Mouse (Mus musculus) MEL (cell line): ENCODE data around the gene H1fx. TPM values are rescaled to one million over a fixed set of nuclear protein-coding genes. Genes with fewer than 3 reads are reported as not detected.

Source experiments
- DNase-seq: peaks from one replicate; pipeline ENCODE4 v3.0.0; 2011; ENCODE audit warnings: low read depth, low spot score
- H3K27ac ChIP-seq: 2 replicates; pipeline ENCODE4 v1.5.1; 2012; ENCODE audit warnings: low read depth, mild to moderate bottlenecking, control low read depth, low read length, moderate library complexity; ENCODE audit not compliant: control insufficient read depth
- H3K27me3 ChIP-seq, 2 experiments: fragments of 150-350 bp in 1 of 2; sonication (generic) in 1 of 2; 2 replicates each; pipeline ENCODE4 v1.6.1; 2012; ENCODE audit warnings: low read length in 2 of 2, mild to moderate bottlenecking in 2 of 2, improper control_type of control experiment in 1 of 2, moderate library complexity in 1 of 2; ENCODE audit not compliant: insufficient read depth in 2 of 2, control insufficient read depth in 1 of 2
- H3K36me3 ChIP-seq, 2 experiments: 2 replicates each; pipeline ENCODE4 v1.6.1; 2012 to 2014; ENCODE audit warnings: low read length in 2 of 2, improper control_type of control experiment in 1 of 2, inconsistent platforms in 1 of 2, mild to moderate bottlenecking in 1 of 2; ENCODE audit not compliant: insufficient read depth in 2 of 2, control insufficient read depth in 1 of 2
- H3K4me1 ChIP-seq, 2 experiments: fragments of 150-350 bp in 1 of 2; sonication (generic) in 1 of 2; 2 replicates each; pipeline ENCODE4 v1.6.1; 2012; ENCODE audit warnings: low read length in 2 of 2, improper control_type of control experiment in 1 of 2, mild to moderate bottlenecking in 1 of 2; ENCODE audit not compliant: insufficient read depth in 2 of 2, control insufficient read depth in 1 of 2
- H3K4me3 ChIP-seq, 2 experiments: fragments of 150-350 bp in 1 of 2; sonication (generic) in 1 of 2; 2 replicates each; pipeline ENCODE4 v1.5.1; 2012; ENCODE audit warnings: low read depth in 2 of 2, low read length in 2 of 2, mild to moderate bottlenecking in 2 of 2, moderate library complexity in 2 of 2, control low read depth in 1 of 2, improper control_type of control experiment in 1 of 2; ENCODE audit not compliant: control insufficient read depth in 1 of 2, insufficient read depth in 1 of 2
- H3K79me2 ChIP-seq: 2 replicates; pipeline ENCODE4 v1.6.1; 2012; ENCODE audit warnings: mild to moderate bottlenecking, low read length, moderate library complexity; ENCODE audit not compliant: control insufficient read depth, poor library complexity, insufficient read depth
- H3K9ac ChIP-seq: 2 replicates; pipeline ENCODE4 v1.6.1; 2012; ENCODE audit warnings: low read depth, mild to moderate bottlenecking, control low read depth, low read length, moderate library complexity; ENCODE audit not compliant: control insufficient read depth, poor library complexity, severe bottlenecking
- H3K9me3 ChIP-seq: fragments of 150-350 bp; sonication (generic); replicated peaks from 2 replicates; pipeline ENCODE4 v1.6.1; 2012; ENCODE audit warnings: mild to moderate bottlenecking, low read length, improper control_type of control experiment, moderate library complexity; ENCODE audit not compliant: insufficient read depth
- CHD1 ChIP-seq: IDR thresholded peaks from 2 replicates; pipeline ENCODE4 v1.6.1; 2012; ENCODE audit warnings: low read depth, mild to moderate bottlenecking, inconsistent platforms, low read length, improper control_type of control experiment
- CHD2 ChIP-seq: IDR thresholded peaks from 2 replicates; pipeline ENCODE4 v1.6.1; 2011; ENCODE audit warnings: low read length, improper control_type of control experiment
- CTCF ChIP-seq, 3 experiments: IDR thresholded peaks in 2 of 3; conservative IDR thresholded peaks in 1 of 3; 2 replicates each; pipeline ENCODE4 v1.5.1; 2011 to 2012; ENCODE audit warnings: low read length in 3 of 3, low read depth in 2 of 3, mild to moderate bottlenecking in 2 of 3, improper control_type of control experiment in 1 of 3, inconsistent platforms in 1 of 3, mixed read lengths in 1 of 3, moderate library complexity in 1 of 3; ENCODE audit not compliant: control insufficient read depth in 1 of 3, insufficient read depth in 1 of 3, poor library complexity in 1 of 3, severe bottlenecking in 1 of 3
- E2F4 ChIP-seq: IDR thresholded peaks from 2 replicates; pipeline ENCODE4 v1.6.1; 2011; ENCODE audit warnings: low read depth, low read length, improper control_type of control experiment, borderline replicate concordance
- EP300 ChIP-seq, 2 experiments: IDR thresholded peaks; 2 replicates each; pipeline ENCODE4 v1.6.1; 2011; ENCODE audit warnings: improper control_type of control experiment in 2 of 2, low read length in 2 of 2, low read depth in 1 of 2, mild to moderate bottlenecking in 1 of 2
- ETS1 ChIP-seq: IDR thresholded peaks from 2 replicates; pipeline ENCODE4 v1.6.1; 2012; ENCODE audit warnings: low read depth, mild to moderate bottlenecking, inconsistent platforms, low read length, improper control_type of control experiment, moderate library complexity
- GABPA ChIP-seq: IDR thresholded peaks from 2 replicates; pipeline ENCODE4 v1.6.1; 2012; ENCODE audit warnings: low read depth, mild to moderate bottlenecking, inconsistent platforms, low read length, improper control_type of control experiment, moderate library complexity
- GATA1 ChIP-seq: IDR thresholded peaks from 2 replicates; pipeline ENCODE4 v1.6.1; 2011; ENCODE audit warnings: low read depth, low read length, improper control_type of control experiment
- KAT2A ChIP-seq: conservative IDR thresholded peaks from 2 replicates; pipeline ENCODE4 v1.6.1; 2012; ENCODE audit warnings: low read depth, low read length, improper control_type of control experiment, inconsistent platforms
- MAX ChIP-seq: IDR thresholded peaks from 2 replicates; pipeline ENCODE4 v1.6.1; 2011; ENCODE audit warnings: low read length, improper control_type of control experiment
- MAZ ChIP-seq: IDR thresholded peaks from 2 replicates; pipeline ENCODE4 v1.6.1; 2012; ENCODE audit warnings: low read depth, mild to moderate bottlenecking, inconsistent platforms, low read length, improper control_type of control experiment
- MEF2A ChIP-seq: IDR thresholded peaks from 2 replicates; pipeline ENCODE4 v1.6.1; 2014; ENCODE audit warnings: low read depth, mild to moderate bottlenecking, inconsistent platforms, low read length, improper control_type of control experiment; ENCODE audit not compliant: poor library complexity, insufficient replicate concordance, severe bottlenecking; ENCODE audit errors: extremely low read depth
- MXI1 ChIP-seq: IDR thresholded peaks from 2 replicates; pipeline ENCODE4 v1.6.1; 2011; ENCODE audit warnings: mild to moderate bottlenecking, low read depth, low read length, improper control_type of control experiment
- MYB ChIP-seq: IDR thresholded peaks from 2 replicates; pipeline ENCODE4 v1.6.1; 2011; ENCODE audit warnings: mild to moderate bottlenecking, low read depth, low read length, improper control_type of control experiment
- NRF1 ChIP-seq: IDR thresholded peaks from 2 replicates; pipeline ENCODE4 v1.6.1; 2014; ENCODE audit warnings: low read depth, mild to moderate bottlenecking, inconsistent platforms, low read length, improper control_type of control experiment, moderate library complexity; ENCODE audit not compliant: poor library complexity, insufficient read depth, severe bottlenecking
- POLR2AphosphoS2 ChIP-seq: IDR thresholded peaks from 2 replicates; pipeline ENCODE4 v1.6.1; 2011; ENCODE audit warnings: low read length, improper control_type of control experiment
- RCOR1 ChIP-seq: IDR thresholded peaks from 2 replicates; pipeline ENCODE4 v1.6.1; 2012; ENCODE audit warnings: low read depth, mild to moderate bottlenecking, inconsistent platforms, low read length, improper control_type of control experiment
- SIN3A ChIP-seq: IDR thresholded peaks from 2 replicates; pipeline ENCODE4 v1.6.1; 2012; ENCODE audit warnings: low read length, improper control_type of control experiment, inconsistent platforms
- SMC3 ChIP-seq: IDR thresholded peaks from 2 replicates; pipeline ENCODE4 v1.6.1; 2011; ENCODE audit warnings: low read depth, low read length, improper control_type of control experiment
- TBP ChIP-seq: IDR thresholded peaks from 2 replicates; pipeline ENCODE4 v1.8.0; 2011; ENCODE audit warnings: low read depth, low read length, improper control_type of control experiment
- TCF12 ChIP-seq: IDR thresholded peaks from 2 replicates; pipeline ENCODE4 v1.6.1; 2014; ENCODE audit warnings: low read depth, mild to moderate bottlenecking, inconsistent platforms, low read length, improper control_type of control experiment, moderate library complexity
- USF1 ChIP-seq: IDR thresholded peaks from 2 replicates; pipeline ENCODE4 v1.6.1; 2014; ENCODE audit warnings: low read depth, mild to moderate bottlenecking, inconsistent platforms, low read length, improper control_type of control experiment, moderate library complexity
- ZC3H11A ChIP-seq: IDR thresholded peaks from 2 replicates; pipeline ENCODE4 v1.6.1; 2012; ENCODE audit warnings: low read depth, mild to moderate bottlenecking, inconsistent platforms, low read length, improper control_type of control experiment
- ZKSCAN1 ChIP-seq: IDR thresholded peaks from 2 replicates; pipeline ENCODE4 v1.6.1; 2012; ENCODE audit warnings: low read depth, mild to moderate bottlenecking, inconsistent platforms, low read length, improper control_type of control experiment, moderate library complexity
- ZMIZ1 ChIP-seq: IDR thresholded peaks from 2 replicates; pipeline ENCODE4 v1.6.1; 2012; ENCODE audit warnings: low read depth, mild to moderate bottlenecking, inconsistent platforms, low read length, improper control_type of control experiment, moderate library complexity
- ZNF384 ChIP-seq: IDR thresholded peaks from 2 replicates; pipeline ENCODE4 v1.6.1; 2012; ENCODE audit warnings: low read depth, mild to moderate bottlenecking, inconsistent platforms, low read length, improper control_type of control experiment
- polyA plus RNA-seq, 2 experiments: library from polyadenylated mRNA; stranded (reverse) in 1 of 2; unstranded in 1 of 2; fragments of >175 nt in 1 of 2; fragments of >200 nt in 1 of 2; gene quantifications; 2 replicates each; pipeline versions ENCODE4 v1.2.1 to v1.2.4; 2012; ENCODE audit warnings: low replicate concordance in 2 of 2, low read depth in 1 of 2; ENCODE audit not compliant: insufficient read length in 2 of 2, insufficient read depth in 1 of 2, missing spikeins in 1 of 2
- total RNA-seq: library from RNA; depleted of rRNA; stranded (reverse); fragments of 300-350 nt; gene quantifications from 2 replicates; pipeline ENCODE4 v1.2.3, GENCODE M21; 2012

H1fx gene
- total and polyA plus RNA-seq, 3 experiments, result not detected

- Histone ChIP-seq H3K4me1 (peaks cover 16 to 23% of the 10 kb centered on the region in 2 experiments), H3K4me3 (peak overlapping the region; percentile 49 to 76), H3K9ac (peak overlapping the region; percentile 52)
These were observed 12.5 kb upstream of the H1fx start for GRCm38 (mm10) chr6:87993790-87994571.

GRCm38 (mm10) chr6:87992733-87993132 lies 11.3 kb upstream of the H1fx start:
- peaks cover 0 to 20% of the 10 kb centered on the region in 2 experiments; a peak in 2 of 4 replicates for H3K36me3 ChIP-seq
- TF ChIP-seq MYB, result no peak
- no peak for TF ChIP-seq SIN3A
- no peak for TF ChIP-seq E2F4
- TF ChIP-seq TBP, result no peak
- TF ChIP-seq CTCF (IDR thresholded peaks at IDR 0.05 in 2 of 3, conservative IDR thresholded peaks at IDR 0.05 in 1 of 3; ENCODE audit: control insufficient read depth in 1 of 3, insufficient read depth in 1 of 3, low read depth in 2 of 3, low read length in 3 of 3, poor library complexity in 1 of 3, severe bottlenecking in 1 of 3), result no peak
- no peak for TF ChIP-seq CHD2
- TF ChIP-seq POLR2AphosphoS2, result no peak
- no peak for TF ChIP-seq GATA1
- TF ChIP-seq RCOR1, result no peak
- TF ChIP-seq MAX, result no peak
- TF ChIP-seq ZNF384, result no peak
- TF ChIP-seq ZMIZ1, result no peak
- no peak for TF ChIP-seq ZC3H11A
- TF ChIP-seq ZKSCAN1, result no peak
- TF ChIP-seq SMC3, result no peak
- no peak for TF ChIP-seq CHD1
- no peak for TF ChIP-seq NRF1
- no peak for TF ChIP-seq MAZ
- TF ChIP-seq GABPA, result no peak
- no peak for TF ChIP-seq MEF2A
- peaks cover 16 to 23% of the 10 kb centered on the region in 2 experiments for H3K4me1 ChIP-seq
- H3K4me3 ChIP-seq, result no peak overlapping the region
- no peaks in the 10 kb centered on the region for H3K27me3 ChIP-seq
- no peaks in the 10 kb centered on the region for H3K9me3 ChIP-seq
- no peaks in the 10 kb centered on the region for H3K79me2 ChIP-seq
- peak; percentile 48 for DNase-seq
- H3K27ac ChIP-seq, result no peak overlapping the region
- no peak overlapping the region for H3K9ac ChIP-seq

More at GRCm38 (mm10) chr6:87993790-87994571, 12.5 kb upstream of the H1fx start:
- Histone ChIP-seq H3K9me3 (no peaks in the 10 kb centered on the region), H3K36me3 (peaks cover 0 to 20% of the 10 kb centered on the region in 2 experiments; a peak in 2 of 4 replicates), H3K79me2 (no peaks in the 10 kb centered on the region)
- peak; percentile 79 for DNase-seq
- TF ChIP-seq USF1 (no peak), TCF12 (0 out of 2 replicates have a peak, but pooled peaks have one; percentile 15), SIN3A (0 out of 2 replicates have a peak, but pooled peaks have one; percentile 27), KAT2A (no peak), ZMIZ1 (0 out of 2 replicates have a peak, but pooled peaks have one; percentile 42), ZC3H11A (no peak), MYB (peak; percentile 69; the same call in 1 of the 2 replicates), MAZ (peak; percentile 63; the same call in 1 of the 2 replicates), EP300 (IDR thresholded peaks at IDR 0.05; ENCODE audit: low read depth in 1 of 2, low read length in 2 of 2) (0 out of 4 replicates have a peak, but pooled peaks of 1 of the 2 experiments have one; percentile 26), ETS1 (no peak), MXI1 (peak; percentile 55)
- TF ChIP-seq, all 39 proteins: peak for 7
- Histone ChIP-seq H3K27ac (peak overlapping the region; percentile 29; the same call in 1 of the 2 replicates), H3K27me3 (no peaks in the 10 kb centered on the region)
